Mouse (Mus musculus) forebrain, embryonic 10.5 days (tissue): ENCODE data around the gene Nupr1. TPM values are rescaled to one million over a fixed set of nuclear protein-coding genes. Genes with fewer than 3 reads are reported as not detected.

ENCODE experiments used
- DNase-seq: peaks from one replicate; pipeline ENCODE4 v3.0.0-alpha.2; 2017; ENCODE audit warnings: low spot score; ENCODE audit errors: extremely low spot score
- H3K27ac ChIP-seq: fragments of 300-500 bp; sonication (generic); 2 replicates; pipeline ENCODE4 v1.5.1; 2016; ENCODE audit warnings: mild to moderate bottlenecking
- H3K27me3 ChIP-seq: fragments of 300-500 bp; sonication (generic); 2 replicates; pipeline ENCODE4 v1.6.1; 2016; ENCODE audit warnings: mild to moderate bottlenecking; ENCODE audit not compliant: poor library complexity, severe bottlenecking
- H3K36me3 ChIP-seq: fragments of 300-500 bp; sonication (generic); replicated peaks from 2 replicates; pipeline ENCODE4 v1.6.1; 2016; ENCODE audit warnings: mild to moderate bottlenecking, moderate library complexity
- H3K4me1 ChIP-seq: fragments of 300-500 bp; sonication (generic); 2 replicates; pipeline ENCODE4 v1.6.1; 2016
- H3K4me3 ChIP-seq: fragments of 300-500 bp; sonication (generic); 2 replicates; pipeline ENCODE4 v1.5.1; 2016; ENCODE audit warnings: mild to moderate bottlenecking, moderate library complexity
- H3K9me3 ChIP-seq: fragments of 300-500 bp; sonication (generic); 2 replicates; pipeline ENCODE4 v1.6.1; 2016; ENCODE audit warnings: mild to moderate bottlenecking, moderate library complexity
- WGBS: fragments of 180-500 bp; shearing (Covaris S2); methylation state at CpG from one replicate; pipeline ENCODE4 v1.1.7; 2016; 5-methylcytosine and 5-hydroxymethylcytosine counted together
- polyA plus RNA-seq: library from polyadenylated mRNA; unstranded; fragments of >200 nt; fragmentation: Nextera tagmentation; extraction: Ambion mirVana; gene quantifications from 2 replicates; pipeline ENCODE4 v1.2.1, GENCODE M21; 2016

The Nupr1 gene
- 1.3 and 2.0 TPM in 2 replicates for polyA plus RNA-seq

- H3K9me3 ChIP-seq = no peaks in the 10 kb centered on the region
- no peak within 1 kb of the TSS for H3K27ac ChIP-seq
- 93% methylated on average over 4 of the region's 4 CpGs for WGBS
- no peak within 1 kb of the TSS for H3K4me3 ChIP-seq
- no peaks in the 10 kb centered on the region for H3K27me3 ChIP-seq
- DNase-seq = no peak
- H3K4me1 ChIP-seq = peaks cover 3% of the 10 kb centered on the region; the same call in 1 of the 2 replicates
- H3K36me3 ChIP-seq = no peaks in the 10 kb centered on the region
These were observed at the start of gene Nupr1 for GRCm38 (mm10) chr7:126630824-126631518. Gene Nupr1, minus strand, starts transcription at chr7:126630861.

- Histone ChIP-seq H3K9me3 (no peaks in the 10 kb centered on the region), H3K27ac (no peak overlapping the region), H3K27me3 (no peaks in the 10 kb centered on the region), H3K4me1 (no peaks in the 10 kb centered on the region), H3K4me3 (no peak overlapping the region), H3K36me3 (peaks cover 39% of the 10 kb centered on the region)
- WGBS = 94% methylated on average over 5 of the region's 5 CpGs
- no peak for DNase-seq
These were observed 49.0 kb upstream of the Nupr1 start for GRCm38 (mm10) chr7:126679683-126680082.

- WGBS = 88% methylated on average over 8 of the region's 8 CpGs
- DNase-seq = no peak
- Histone ChIP-seq H3K4me3 (no peak overlapping the region), H3K4me1 (no peaks in the 10 kb centered on the region), H3K9me3 (no peaks in the 10 kb centered on the region), H3K36me3 (peaks cover 44% of the 10 kb centered on the region), H3K27ac (no peak overlapping the region), H3K27me3 (no peaks in the 10 kb centered on the region)
These were observed 48.1 kb upstream of the Nupr1 start for GRCm38 (mm10) chr7:126678545-126679341.

GRCm38 (mm10) chr7:126676631-126677220 lies 46.1 kb upstream of the Nupr1 start:
- Histone ChIP-seq H3K9me3 (no peaks in the 10 kb centered on the region), H3K4me1 (no peaks in the 10 kb centered on the region), H3K4me3 (no peak overlapping the region), H3K27ac (no peak overlapping the region), H3K36me3 (peaks cover 62% of the 10 kb centered on the region), H3K27me3 (no peaks in the 10 kb centered on the region)
- DNase-seq = no peak
- WGBS = 88% methylated on average over 4 of the region's 4 CpGs

- H3K36me3 ChIP-seq = peaks cover 68% of the 10 kb centered on the region
- 93% methylated on average over 1 of the region's 1 CpGs for WGBS
- no peaks in the 10 kb centered on the region for H3K27me3 ChIP-seq
- no peaks in the 10 kb centered on the region for H3K9me3 ChIP-seq
- H3K27ac ChIP-seq = no peak within 1 kb of the TSS
- DNase-seq = no peak
- H3K4me3 ChIP-seq = no peak within 1 kb of the TSS
- no peaks in the 10 kb centered on the region for H3K4me1 ChIP-seq
These were observed 45.5 kb upstream of the Nupr1 start, which contains the start of gene Sult1a1 for GRCm38 (mm10) chr7:126676207-126676606. Gene Sult1a1, minus strand, starts transcription at chr7:126676432.

- Histone ChIP-seq H3K36me3 (peaks cover 75% of the 10 kb centered on the region), H3K4me3 (no peak overlapping the region), H3K27ac (no peak overlapping the region), H3K9me3 (no peaks in the 10 kb centered on the region), H3K27me3 (no peaks in the 10 kb centered on the region), H3K4me1 (no peaks in the 10 kb centered on the region)
- 95% methylated on average over 8 of the region's 8 CpGs for WGBS
- no peak for DNase-seq
These were observed 44.4 kb upstream of the Nupr1 start for GRCm38 (mm10) chr7:126675104-126675503.

- H3K4me1 ChIP-seq = no peaks in the 10 kb centered on the region
- no peaks in the 10 kb centered on the region for H3K9me3 ChIP-seq
- no peak overlapping the region for H3K27ac ChIP-seq
- no peak overlapping the region for H3K4me3 ChIP-seq
- DNase-seq = no peak
- H3K27me3 ChIP-seq = no peaks in the 10 kb centered on the region
- H3K36me3 ChIP-seq = peaks cover 73% of the 10 kb centered on the region
- 97% methylated on average over 9 of the region's 9 CpGs for WGBS
These were observed 41.5 kb upstream of the Nupr1 start for GRCm38 (mm10) chr7:126672111-126672510.

- Histone ChIP-seq H3K27me3 (no peaks in the 10 kb centered on the region), H3K36me3 (peaks cover 78% of the 10 kb centered on the region), H3K4me1 (no peaks in the 10 kb centered on the region), H3K27ac (no peak overlapping the region), H3K4me3 (no peak overlapping the region), H3K9me3 (no peaks in the 10 kb centered on the region)
- no peak for DNase-seq
- 96% methylated on average over 3 of the region's 3 CpGs for WGBS
These were observed 39.5 kb upstream of the Nupr1 start for GRCm38 (mm10) chr7:126670152-126670551.

GRCm38 (mm10) chr7:126668452-126668851 lies 37.8 kb upstream of the Nupr1 start:
- H3K9me3 ChIP-seq = no peaks in the 10 kb centered on the region
- no peak overlapping the region for H3K4me3 ChIP-seq
- DNase-seq = no peak
- H3K27ac ChIP-seq = no peak overlapping the region
- WGBS = 87% methylated on average over 5 of the region's 5 CpGs
- H3K36me3 ChIP-seq = peaks cover 80% of the 10 kb centered on the region
- H3K27me3 ChIP-seq = no peaks in the 10 kb centered on the region
- no peaks in the 10 kb centered on the region for H3K4me1 ChIP-seq

GRCm38 (mm10) chr7:126667495-126668090 lies 36.9 kb upstream of the Nupr1 start:
- peaks cover 79% of the 10 kb centered on the region for H3K36me3 ChIP-seq
- no peaks in the 10 kb centered on the region for H3K9me3 ChIP-seq
- no peak overlapping the region for H3K4me3 ChIP-seq
- H3K27ac ChIP-seq = no peak overlapping the region
- no peak for DNase-seq
- WGBS = 91% methylated on average over 9 of the region's 9 CpGs
- no peaks in the 10 kb centered on the region for H3K27me3 ChIP-seq
- no peaks in the 10 kb centered on the region for H3K4me1 ChIP-seq

GRCm38 (mm10) chr7:126665269-126665668 lies 34.6 kb upstream of the Nupr1 start:
- no peak overlapping the region for H3K4me3 ChIP-seq
- H3K36me3 ChIP-seq = peaks cover 68% of the 10 kb centered on the region
- 94% methylated on average over 3 of the region's 3 CpGs for WGBS
- H3K27ac ChIP-seq = no peak overlapping the region
- DNase-seq = no peak
- H3K27me3 ChIP-seq = no peaks in the 10 kb centered on the region
- no peaks in the 10 kb centered on the region for H3K9me3 ChIP-seq
- no peaks in the 10 kb centered on the region for H3K4me1 ChIP-seq

- Histone ChIP-seq H3K4me3 (no peak overlapping the region), H3K9me3 (no peaks in the 10 kb centered on the region), H3K27me3 (no peaks in the 10 kb centered on the region), H3K27ac (no peak overlapping the region), H3K4me1 (no peaks in the 10 kb centered on the region), H3K36me3 (peaks cover 61% of the 10 kb centered on the region)
- DNase-seq = no peak
- 80% methylated on average over 8 of the region's 8 CpGs for WGBS
These were observed 33.0 kb upstream of the Nupr1 start for GRCm38 (mm10) chr7:126663646-126664045.
